Mouse (Mus musculus) MEL (cell line): ENCODE data around the gene Map3k12. TPM values are rescaled to one million over a fixed set of nuclear protein-coding genes. Genes with fewer than 3 reads are reported as not detected.

ENCODE experiments used
- DNase-seq: peaks from one replicate; pipeline ENCODE4 v3.0.0; 2011; ENCODE audit warnings: low read depth, low spot score
- H3K27ac ChIP-seq: 2 replicates; pipeline ENCODE4 v1.5.1; 2012; ENCODE audit warnings: low read depth, mild to moderate bottlenecking, control low read depth, low read length, moderate library complexity; ENCODE audit not compliant: control insufficient read depth
- H3K27me3 ChIP-seq, 2 experiments: fragments of 150-350 bp in 1 of 2; sonication (generic) in 1 of 2; 2 replicates each; pipeline ENCODE4 v1.6.1; 2012; ENCODE audit warnings: low read length in 2 of 2, mild to moderate bottlenecking in 2 of 2, improper control_type of control experiment in 1 of 2, moderate library complexity in 1 of 2; ENCODE audit not compliant: insufficient read depth in 2 of 2, control insufficient read depth in 1 of 2
- H3K36me3 ChIP-seq, 2 experiments: 2 replicates each; pipeline ENCODE4 v1.6.1; 2012 to 2014; ENCODE audit warnings: low read length in 2 of 2, improper control_type of control experiment in 1 of 2, inconsistent platforms in 1 of 2, mild to moderate bottlenecking in 1 of 2; ENCODE audit not compliant: insufficient read depth in 2 of 2, control insufficient read depth in 1 of 2
- H3K4me1 ChIP-seq, 2 experiments: fragments of 150-350 bp in 1 of 2; sonication (generic) in 1 of 2; 2 replicates each; pipeline ENCODE4 v1.6.1; 2012; ENCODE audit warnings: low read length in 2 of 2, improper control_type of control experiment in 1 of 2, mild to moderate bottlenecking in 1 of 2; ENCODE audit not compliant: insufficient read depth in 2 of 2, control insufficient read depth in 1 of 2
- H3K4me3 ChIP-seq, 2 experiments: fragments of 150-350 bp in 1 of 2; sonication (generic) in 1 of 2; 2 replicates each; pipeline ENCODE4 v1.5.1; 2012; ENCODE audit warnings: low read depth in 2 of 2, low read length in 2 of 2, mild to moderate bottlenecking in 2 of 2, moderate library complexity in 2 of 2, control low read depth in 1 of 2, improper control_type of control experiment in 1 of 2; ENCODE audit not compliant: control insufficient read depth in 1 of 2, insufficient read depth in 1 of 2
- H3K79me2 ChIP-seq: 2 replicates; pipeline ENCODE4 v1.6.1; 2012; ENCODE audit warnings: mild to moderate bottlenecking, low read length, moderate library complexity; ENCODE audit not compliant: control insufficient read depth, poor library complexity, insufficient read depth
- H3K9ac ChIP-seq: 2 replicates; pipeline ENCODE4 v1.6.1; 2012; ENCODE audit warnings: low read depth, mild to moderate bottlenecking, control low read depth, low read length, moderate library complexity; ENCODE audit not compliant: control insufficient read depth, poor library complexity, severe bottlenecking
- H3K9me3 ChIP-seq: fragments of 150-350 bp; sonication (generic); replicated peaks from 2 replicates; pipeline ENCODE4 v1.6.1; 2012; ENCODE audit warnings: mild to moderate bottlenecking, low read length, improper control_type of control experiment, moderate library complexity; ENCODE audit not compliant: insufficient read depth
- CHD1 ChIP-seq: IDR thresholded peaks from 2 replicates; pipeline ENCODE4 v1.6.1; 2012; ENCODE audit warnings: low read depth, mild to moderate bottlenecking, inconsistent platforms, low read length, improper control_type of control experiment
- E2F4 ChIP-seq: IDR thresholded peaks from 2 replicates; pipeline ENCODE4 v1.6.1; 2011; ENCODE audit warnings: low read depth, low read length, improper control_type of control experiment, borderline replicate concordance
- ELF1 ChIP-seq: IDR thresholded peaks from 2 replicates; pipeline ENCODE4 v1.6.1; 2014; ENCODE audit warnings: low read depth, mild to moderate bottlenecking, inconsistent platforms, low read length, improper control_type of control experiment, moderate library complexity
- EP300 ChIP-seq, 2 experiments: IDR thresholded peaks; 2 replicates each; pipeline ENCODE4 v1.6.1; 2011; ENCODE audit warnings: improper control_type of control experiment in 2 of 2, low read length in 2 of 2, low read depth in 1 of 2, mild to moderate bottlenecking in 1 of 2
- ETS1 ChIP-seq: IDR thresholded peaks from 2 replicates; pipeline ENCODE4 v1.6.1; 2012; ENCODE audit warnings: low read depth, mild to moderate bottlenecking, inconsistent platforms, low read length, improper control_type of control experiment, moderate library complexity
- GABPA ChIP-seq: IDR thresholded peaks from 2 replicates; pipeline ENCODE4 v1.6.1; 2012; ENCODE audit warnings: low read depth, mild to moderate bottlenecking, inconsistent platforms, low read length, improper control_type of control experiment, moderate library complexity
- GATA1 ChIP-seq: IDR thresholded peaks from 2 replicates; pipeline ENCODE4 v1.6.1; 2011; ENCODE audit warnings: low read depth, low read length, improper control_type of control experiment
- HCFC1 ChIP-seq: IDR thresholded peaks from 2 replicates; pipeline ENCODE4 v1.6.1; 2012; ENCODE audit warnings: low read depth, mild to moderate bottlenecking, inconsistent platforms, low read length, improper control_type of control experiment, moderate library complexity
- KAT2A ChIP-seq: conservative IDR thresholded peaks from 2 replicates; pipeline ENCODE4 v1.6.1; 2012; ENCODE audit warnings: low read depth, low read length, improper control_type of control experiment, inconsistent platforms
- MAZ ChIP-seq: IDR thresholded peaks from 2 replicates; pipeline ENCODE4 v1.6.1; 2012; ENCODE audit warnings: low read depth, mild to moderate bottlenecking, inconsistent platforms, low read length, improper control_type of control experiment
- MEF2A ChIP-seq: IDR thresholded peaks from 2 replicates; pipeline ENCODE4 v1.6.1; 2014; ENCODE audit warnings: low read depth, mild to moderate bottlenecking, inconsistent platforms, low read length, improper control_type of control experiment; ENCODE audit not compliant: poor library complexity, insufficient replicate concordance, severe bottlenecking; ENCODE audit errors: extremely low read depth
- MXI1 ChIP-seq: IDR thresholded peaks from 2 replicates; pipeline ENCODE4 v1.6.1; 2011; ENCODE audit warnings: mild to moderate bottlenecking, low read depth, low read length, improper control_type of control experiment
- MYC ChIP-seq: IDR thresholded peaks from 2 replicates; pipeline ENCODE4 v1.6.1; 2011; ENCODE audit warnings: low read depth, mild to moderate bottlenecking, low read length, improper control_type of control experiment, moderate library complexity
- NELFE ChIP-seq: IDR thresholded peaks from 2 replicates; pipeline ENCODE4 v1.6.1; 2011; ENCODE audit warnings: low read depth, low read length, improper control_type of control experiment
- NRF1 ChIP-seq: IDR thresholded peaks from 2 replicates; pipeline ENCODE4 v1.6.1; 2014; ENCODE audit warnings: low read depth, mild to moderate bottlenecking, inconsistent platforms, low read length, improper control_type of control experiment, moderate library complexity; ENCODE audit not compliant: poor library complexity, insufficient read depth, severe bottlenecking
- POLR2A ChIP-seq, 2 experiments: IDR thresholded peaks; 2 replicates each; pipeline ENCODE4 v1.6.1; 2011 to 2012; ENCODE audit warnings: low read length in 2 of 2, mild to moderate bottlenecking in 2 of 2, control low read depth in 1 of 2, improper control_type of control experiment in 1 of 2, low read depth in 1 of 2, moderate library complexity in 1 of 2; ENCODE audit not compliant: control insufficient read depth in 1 of 2, insufficient read depth in 1 of 2, poor library complexity in 1 of 2
- RAD21 ChIP-seq: IDR thresholded peaks from 2 replicates; pipeline ENCODE4 v1.6.1; 2011; ENCODE audit warnings: mild to moderate bottlenecking, low read depth, low read length, improper control_type of control experiment
- RCOR1 ChIP-seq: IDR thresholded peaks from 2 replicates; pipeline ENCODE4 v1.6.1; 2012; ENCODE audit warnings: low read depth, mild to moderate bottlenecking, inconsistent platforms, low read length, improper control_type of control experiment
- SIN3A ChIP-seq: IDR thresholded peaks from 2 replicates; pipeline ENCODE4 v1.6.1; 2012; ENCODE audit warnings: low read length, improper control_type of control experiment, inconsistent platforms
- ZKSCAN1 ChIP-seq: IDR thresholded peaks from 2 replicates; pipeline ENCODE4 v1.6.1; 2012; ENCODE audit warnings: low read depth, mild to moderate bottlenecking, inconsistent platforms, low read length, improper control_type of control experiment, moderate library complexity
- polyA plus RNA-seq, 2 experiments: library from polyadenylated mRNA; stranded (reverse) in 1 of 2; unstranded in 1 of 2; fragments of >175 nt in 1 of 2; fragments of >200 nt in 1 of 2; gene quantifications; 2 replicates each; pipeline versions ENCODE4 v1.2.1 to v1.2.4; 2012; ENCODE audit warnings: low replicate concordance in 2 of 2, low read depth in 1 of 2; ENCODE audit not compliant: insufficient read length in 2 of 2, insufficient read depth in 1 of 2, missing spikeins in 1 of 2
- total RNA-seq: library from RNA; depleted of rRNA; stranded (reverse); fragments of 300-350 nt; gene quantifications from 2 replicates; pipeline ENCODE4 v1.2.3, GENCODE M21; 2012

Gene Map3k12
- total and polyA plus RNA-seq, 3 experiments, result 1.7 to 2.8 TPM; not detected in 1

- H3K4me1 ChIP-seq, result peaks cover 5 to 36% of the 10 kb centered on the region in 2 experiments
- H3K9ac ChIP-seq, result peak overlapping the region; percentile 79
- peaks cover 2% of the 10 kb centered on the region; the same call in 1 of the 2 replicates for H3K79me2 ChIP-seq
- H3K4me3 ChIP-seq, result peak overlapping the region; percentile 78 to 79
- H3K27me3 ChIP-seq, result no peaks in the 10 kb centered on the region
- peaks cover 0 to 26% of the 10 kb centered on the region in 2 experiments; a peak in 2 of 4 replicates for H3K36me3 ChIP-seq
- no peaks in the 10 kb centered on the region for H3K9me3 ChIP-seq
- peak overlapping the region; percentile 96 for H3K27ac ChIP-seq
- TF ChIP-seq EP300 (IDR thresholded peaks at IDR 0.05; ENCODE audit: low read depth in 1 of 2, low read length in 2 of 2), result peak; percentile 38 to 48; a peak in 2 of 4 replicates
- TF ChIP-seq GATA1, result 0 out of 2 replicates have a peak, but pooled peaks have one; percentile 9
- TF ChIP-seq NELFE, result no peak
- TF ChIP-seq GABPA, result no peak; the same call in 1 of the 2 replicates
- TF ChIP-seq SIN3A, result peak; percentile 66
- TF ChIP-seq MYC, result 0 out of 2 replicates have a peak, but pooled peaks have one; percentile 16
- TF ChIP-seq RCOR1, result 0 out of 2 replicates have a peak, but pooled peaks have one; percentile 44
- peak; percentile 56 for TF ChIP-seq MXI1
- peak; percentile 39; the same call in 1 of the 2 replicates for TF ChIP-seq MAZ
- TF ChIP-seq CHD1, result no peak
- no peak for TF ChIP-seq KAT2A
- TF ChIP-seq ELF1, result 0 out of 2 replicates have a peak, but pooled peaks have one; percentile 16
- peak; percentile 71 for DNase-seq
Measured at GRCm38 (mm10) chr15:102459847-102460246, 57.0 kb downstream of the Map3k12 start.

DNA sequence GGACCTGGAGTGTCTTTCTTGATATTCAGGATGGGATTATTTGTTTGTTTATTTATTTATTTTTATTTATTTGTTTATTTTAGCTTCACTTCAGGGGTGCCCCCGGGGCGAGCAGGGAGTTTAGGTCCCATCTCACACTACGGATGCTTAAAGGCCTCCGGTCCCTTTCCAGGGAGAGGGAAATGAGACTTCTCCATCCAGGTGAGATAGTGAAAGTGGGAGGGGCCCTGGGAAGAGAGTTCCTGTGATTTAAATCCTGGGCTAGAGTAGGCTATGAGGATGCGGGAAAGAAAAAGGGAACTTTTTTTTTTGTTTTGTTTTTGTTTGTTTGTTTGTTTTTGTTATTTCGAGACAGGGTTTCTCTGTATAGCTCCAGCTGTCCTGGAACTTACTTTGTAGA lies 57.5 kb downstream of the Map3k12 start:
- Histone ChIP-seq H3K27me3 (no peaks in the 10 kb centered on the region), H3K27ac (peak overlapping the region; percentile 96), H3K4me3 (peak overlapping the region; percentile 78 to 79), H3K9me3 (no peaks in the 10 kb centered on the region), H3K36me3 (peaks cover 0 to 26% of the 10 kb centered on the region in 2 experiments; a peak in 2 of 4 replicates), H3K9ac (peak overlapping the region; percentile 79), H3K4me1 (peaks cover 5 to 36% of the 10 kb centered on the region in 2 experiments), H3K79me2 (peaks cover 2% of the 10 kb centered on the region; the same call in 1 of the 2 replicates)
- DNase-seq, result no peak
- TF ChIP-seq MEF2A (no peak), E2F4 (no peak), GATA1 (0 out of 2 replicates have a peak, but pooled peaks have one; percentile 12), ETS1 (no peak), RAD21 (no peak), POLR2A (IDR thresholded peaks at IDR 0.05; ENCODE audit: control insufficient read depth in 1 of 2, insufficient read depth in 1 of 2, low read depth in 1 of 2, low read length in 2 of 2, poor library complexity in 1 of 2) (0 out of 4 replicates have a peak, but pooled peaks of 1 of the 2 experiments have one; percentile 1), HCFC1 (no peak), NRF1 (no peak), KAT2A (0 out of 2 replicates have a peak, but pooled peaks have one; percentile 4), ZKSCAN1 (no peak)
